Mouse (Mus musculus) layer of hippocampus, adult 8-10 months (tissue): ENCODE results near the gene Rarres1. TPM values are rescaled to one million over a fixed set of nuclear protein-coding genes. Genes with fewer than 3 reads are reported as not detected.

Source experiments
- DNase-seq, 2 experiments: peaks; one replicate each; pipeline ENCODE4 v3.0.0; 2022; ENCODE audit warnings: low spot score in 2 of 2
- total RNA-seq, 4 experiments: library from RNA; stranded (reverse); gene quantifications; 2 replicates each; pipeline ENCODE4 v1.2.4; 2022

Rarres1 gene
- 1 to 10 TPM; 1.4 to 1.7 (median 1.6) TPM for total RNA-seq

DNA sequence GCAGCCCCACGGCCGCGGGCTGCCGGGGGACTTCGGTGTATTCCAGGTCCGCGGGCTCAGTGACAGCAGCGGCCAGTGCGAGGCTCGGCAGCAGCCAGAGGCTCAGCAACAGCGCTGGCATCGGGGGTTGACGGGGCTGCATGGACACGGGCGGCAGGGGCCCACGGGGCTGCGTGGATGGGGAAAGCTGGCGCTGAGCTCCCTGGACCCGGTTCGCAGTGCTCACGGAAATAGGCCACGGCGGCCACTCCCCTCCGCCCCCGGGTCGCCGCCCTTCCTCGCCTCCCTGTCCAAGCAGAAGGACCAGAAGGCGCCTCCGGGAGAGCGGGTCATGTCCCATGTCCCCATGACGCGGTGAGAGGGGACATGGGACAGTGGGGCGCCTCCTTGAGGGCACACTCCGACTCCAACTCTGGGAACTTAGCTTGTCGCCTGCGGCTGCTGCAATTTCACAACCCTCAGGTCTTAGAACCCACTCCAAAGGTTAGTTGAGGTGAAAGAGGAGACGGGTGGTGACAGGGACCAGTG is at the start of gene Rarres1:
Gene Rarres1 (minus strand): TSS at position 250 of the 528 bp plus-strand sequence.
- DNase-seq: no peak

GRCm38 (mm10) chr3:67564731-67565357 is 49.5 kb upstream of the Rarres1 start:
- no peak for DNase-seq

DNA sequence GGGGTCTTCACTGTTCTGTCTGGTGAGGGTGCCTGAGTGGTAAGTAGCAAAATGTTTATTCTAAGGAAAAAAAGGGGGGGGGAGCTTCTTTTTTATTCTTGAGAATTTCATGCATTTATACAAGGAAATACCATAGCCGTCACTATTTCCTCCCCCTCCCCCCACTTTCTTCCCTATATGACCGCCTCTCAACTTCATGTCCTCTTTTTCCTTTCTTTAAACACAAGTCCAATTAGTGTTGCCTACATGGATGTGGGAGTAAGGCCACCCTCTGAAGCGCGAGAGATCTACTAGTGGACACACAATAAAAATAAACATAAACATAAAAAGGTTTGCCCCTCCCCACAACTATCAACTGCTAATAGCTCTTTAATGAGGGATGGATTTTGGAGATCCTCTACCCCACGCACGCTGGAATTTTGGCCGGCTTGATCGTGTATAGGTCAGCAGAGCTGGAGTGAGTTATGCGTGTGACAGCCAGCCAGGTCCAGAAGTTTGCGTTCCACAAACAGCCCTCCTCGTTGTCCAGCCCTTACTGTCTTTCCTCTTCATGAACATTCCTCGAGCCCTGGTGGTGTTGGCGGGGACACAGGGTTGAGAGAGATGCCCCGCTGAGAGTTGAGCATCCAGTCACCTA is 42.5 kb upstream of the Rarres1 start:
- DNase-seq: no peak

GRCm38 (mm10) chr3:67557200-67557651 is 41.9 kb upstream of the Rarres1 start:
- DNase-seq: no peak

- no peak for DNase-seq
Observed at GRCm38 (mm10) chr3:67555211-67555610, 39.9 kb upstream of the Rarres1 start.

DNA sequence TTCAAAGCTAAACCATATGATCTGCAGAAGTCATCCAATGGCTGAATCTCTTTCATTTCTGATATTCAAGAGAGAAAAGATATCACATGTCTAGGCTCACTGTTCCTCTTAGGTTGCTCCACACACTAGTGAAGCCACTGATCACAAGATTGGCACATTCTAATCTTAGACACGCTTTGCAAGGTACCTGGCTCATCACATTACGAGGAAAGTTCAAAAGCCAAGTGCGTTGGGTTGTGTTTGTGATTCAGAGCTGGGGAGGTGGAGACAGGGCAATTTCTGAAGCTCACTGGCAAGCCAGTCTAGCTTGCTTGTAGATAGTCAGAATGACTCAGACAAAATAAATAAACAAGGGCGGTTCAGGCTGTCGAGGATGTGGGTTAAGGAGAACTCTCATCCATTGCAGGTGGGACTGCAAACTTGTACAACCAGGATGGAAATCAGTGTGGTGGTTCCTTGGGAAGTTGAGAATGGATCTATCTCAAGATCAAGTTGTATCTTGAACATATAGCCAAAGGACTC is 38.7 kb upstream of the Rarres1 start:
- DNase-seq: no peak

- DNase-seq: no peak
Observed at GRCm38 (mm10) chr3:67553281-67553680, 38.0 kb upstream of the Rarres1 start.

DNA sequence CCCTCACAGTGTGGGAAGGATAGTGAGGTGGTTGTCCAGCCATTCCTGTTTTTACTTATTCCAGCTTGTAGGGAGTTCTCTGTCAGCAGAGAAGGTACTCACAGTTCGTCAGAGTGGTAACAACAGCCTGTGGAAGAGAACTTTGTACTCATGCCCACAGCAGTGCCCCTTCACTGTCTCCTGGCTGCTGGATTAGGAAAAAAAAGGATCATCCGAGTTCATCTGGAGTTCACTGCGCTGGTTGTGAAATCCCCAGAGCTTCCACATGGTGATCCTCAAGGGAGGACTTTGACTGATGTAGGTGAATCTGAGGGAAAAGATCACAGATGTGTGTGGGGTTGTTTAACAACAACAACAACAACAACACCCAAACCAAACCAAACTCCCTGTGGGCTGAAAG is 35.9 kb upstream of the Rarres1 start:
- DNase-seq: no peak

DNA sequence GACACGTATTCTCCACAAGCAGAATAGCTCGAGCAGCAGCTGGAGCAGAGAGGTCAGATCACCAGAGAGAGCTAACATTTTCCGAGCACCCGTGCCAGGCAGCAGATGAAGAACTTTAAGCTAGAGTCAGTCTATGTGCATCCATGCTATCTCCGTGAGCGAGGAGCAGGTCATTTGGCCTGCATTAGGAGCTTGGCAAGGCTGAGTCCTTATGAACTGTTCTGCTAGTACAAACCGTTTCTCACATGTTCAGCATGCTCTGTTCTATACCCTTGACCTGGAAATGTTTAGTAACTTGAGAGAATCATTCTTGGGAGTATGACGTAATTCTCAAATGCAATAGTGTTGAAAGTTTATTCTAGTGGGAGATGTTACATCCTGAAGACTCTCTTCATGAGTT is 28.3 kb upstream of the Rarres1 start:
- DNase-seq: no peak

- DNase-seq: no peak
Observed at GRCm38 (mm10) chr3:67524768-67525167, 9.4 kb upstream of the Rarres1 start.

GRCm38 (mm10) chr3:67522709-67523108 is 7.4 kb upstream of the Rarres1 start:
- no peak for DNase-seq

DNA sequence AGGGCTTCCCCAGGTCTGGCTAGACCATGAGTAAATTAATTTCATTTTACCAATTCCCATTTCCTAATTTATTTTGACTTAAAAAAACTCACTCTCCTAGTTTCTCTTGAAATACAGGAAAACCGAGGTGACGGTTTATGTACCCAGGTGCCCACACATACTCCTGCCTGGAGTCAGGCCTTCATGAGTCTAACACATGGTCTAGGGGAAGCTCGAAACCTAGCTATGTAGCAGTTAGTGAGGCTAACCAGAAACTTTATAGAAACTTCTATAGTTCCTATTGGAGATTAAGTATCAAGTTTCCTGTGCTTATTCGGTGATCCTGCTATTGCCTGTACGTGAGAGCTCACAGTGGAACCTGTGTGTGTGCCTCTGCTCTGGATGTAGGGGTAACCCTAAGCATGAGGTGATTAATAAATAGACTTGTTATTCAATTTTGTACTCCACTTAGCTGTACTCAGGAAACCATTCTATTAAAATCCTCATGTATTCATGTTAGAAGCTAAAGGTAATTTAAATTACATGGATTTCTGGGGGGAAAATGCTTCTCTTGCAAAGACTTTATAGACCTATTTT is 5.3 kb upstream of the Rarres1 start:
- no peak for DNase-seq

- no peak for DNase-seq
Observed at GRCm38 (mm10) chr3:67514801-67515273, 486 bp downstream of the Rarres1 start.

GRCm38 (mm10) chr3:67512807-67513206 is 2.5 kb downstream of the Rarres1 start:
- DNase-seq: peak; percentile 61 to 88

- DNase-seq: no peak
Observed at GRCm38 (mm10) chr3:67508216-67508892, 7.0 kb downstream of the Rarres1 start.

- DNase-seq: no peak
Observed at GRCm38 (mm10) chr3:67505286-67505685, 10.0 kb downstream of the Rarres1 start.

DNA sequence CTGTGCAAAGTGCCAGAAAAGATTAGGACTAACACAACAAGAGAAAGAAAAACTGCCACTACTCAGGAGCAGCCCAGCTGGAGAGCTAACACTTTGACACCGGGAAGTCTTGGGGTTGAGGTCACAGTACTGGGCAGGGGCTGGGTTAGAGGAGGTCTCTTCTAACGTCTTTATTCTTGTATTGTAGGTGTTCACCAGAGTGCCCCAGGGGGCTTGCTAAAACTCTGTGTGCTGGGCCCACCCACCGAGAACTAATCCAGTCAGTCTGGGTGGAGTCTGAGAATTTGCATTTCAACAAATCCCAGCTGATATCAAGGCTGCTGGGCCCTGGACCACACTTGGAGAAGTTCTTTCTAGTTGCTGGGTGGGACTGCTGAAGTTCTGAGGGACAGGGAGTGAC is 11.4 kb downstream of the Rarres1 start:
- no peak for DNase-seq

GRCm38 (mm10) chr3:67499406-67499791 is 15.9 kb downstream of the Rarres1 start:
- DNase-seq: no peak

DNA sequence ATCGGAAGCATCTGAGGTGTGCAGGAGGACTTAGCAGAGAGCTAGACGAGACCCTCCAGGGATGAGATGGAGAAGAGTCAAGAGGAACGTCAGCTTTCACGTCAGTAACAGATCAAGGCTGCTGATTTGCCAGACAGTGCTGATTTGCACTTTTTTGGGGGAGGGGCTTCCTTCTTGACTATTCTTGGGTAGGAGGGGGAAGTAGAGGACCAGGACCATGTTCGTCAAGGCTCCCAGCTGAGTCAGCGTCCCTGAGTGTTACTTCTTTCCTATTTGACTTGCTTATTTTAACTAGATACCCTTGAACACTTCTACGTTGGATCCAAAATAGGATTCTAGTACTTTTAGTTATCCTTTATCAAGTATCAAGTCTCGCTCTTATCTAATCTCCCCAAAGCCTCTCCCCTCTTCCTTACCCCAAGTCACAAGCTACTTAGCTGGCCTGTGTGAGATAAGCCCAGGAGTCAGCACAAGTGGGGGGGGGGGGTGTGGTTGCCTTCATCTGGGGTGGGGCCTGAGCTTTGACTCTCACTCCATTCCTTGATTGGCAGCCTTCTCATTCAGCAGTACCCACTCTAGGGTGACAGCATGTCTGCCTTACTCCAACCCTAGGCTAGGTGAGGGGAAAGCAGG is 16.4 kb downstream of the Rarres1 start:
- DNase-seq: no peak

DNA sequence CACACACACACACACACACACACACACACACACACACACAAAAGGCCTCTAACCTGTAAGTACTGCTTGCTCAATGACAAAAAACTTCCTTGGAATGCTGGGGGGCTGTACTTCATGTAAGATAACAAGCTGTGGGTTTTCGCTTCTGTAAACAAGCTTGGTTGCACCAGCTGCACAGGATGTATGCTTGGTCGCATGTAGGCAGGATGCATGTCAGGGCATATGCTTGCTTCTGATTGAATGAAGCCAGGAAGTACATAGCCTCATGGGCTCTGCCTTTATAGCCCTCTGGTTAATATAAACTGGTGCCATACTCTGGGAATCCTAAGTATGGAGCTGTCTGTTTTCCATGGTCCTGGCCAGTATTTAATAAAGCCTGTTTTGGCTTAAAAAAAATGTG is 17.3 kb downstream of the Rarres1 start:
- no peak for DNase-seq

DNA sequence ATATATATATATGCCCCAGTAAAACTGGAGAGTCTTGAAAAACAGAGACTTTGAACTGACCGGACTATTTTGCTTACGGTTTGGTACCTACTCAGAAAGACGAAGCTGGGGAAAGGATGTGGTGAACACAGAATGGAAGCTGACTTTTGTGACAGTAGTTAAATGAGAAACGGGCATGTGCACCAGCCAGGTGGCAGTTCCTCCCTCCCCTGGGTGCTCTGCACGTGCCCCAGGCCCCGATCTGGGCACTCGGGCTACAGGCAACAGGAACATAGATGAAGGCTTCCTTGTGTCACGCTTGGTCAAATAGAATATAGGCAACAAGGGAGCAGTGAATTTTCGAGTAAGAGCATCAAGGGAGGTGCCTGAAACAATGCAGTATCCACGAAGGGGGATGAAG is 19.0 kb downstream of the Rarres1 start:
- DNase-seq: no peak
